Mouse (Mus musculus): ENCODE data around the gene Wfikkn1.
"Not testable (repeated sequence)": the region's sequence is repeated elsewhere in the genome, so short reads cannot be mapped to it uniquely, and the experiment has no call there.

Wfikkn1 gene

DNA sequence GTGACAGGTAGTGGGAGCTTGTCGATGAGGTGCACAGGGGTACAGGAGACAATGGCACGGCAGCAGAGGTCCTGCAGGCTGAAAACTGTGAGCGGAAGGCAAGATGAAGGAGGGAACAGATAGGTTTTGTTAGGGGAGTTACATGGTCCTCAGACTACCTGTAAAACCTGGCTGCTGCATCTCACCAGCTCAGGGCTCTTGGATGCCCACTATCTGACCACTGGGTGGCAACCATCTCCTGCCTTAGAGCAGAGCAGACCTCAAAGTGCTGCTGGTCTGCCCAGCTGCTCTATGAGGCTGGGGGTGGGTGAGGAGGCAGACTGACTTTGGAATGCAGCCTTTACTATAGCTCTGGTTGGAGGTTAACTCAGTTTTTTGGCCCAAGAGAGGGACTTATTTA, 3.2 kb upstream of the Wfikkn1 start:
- no peak for DNase-seq

DNA sequence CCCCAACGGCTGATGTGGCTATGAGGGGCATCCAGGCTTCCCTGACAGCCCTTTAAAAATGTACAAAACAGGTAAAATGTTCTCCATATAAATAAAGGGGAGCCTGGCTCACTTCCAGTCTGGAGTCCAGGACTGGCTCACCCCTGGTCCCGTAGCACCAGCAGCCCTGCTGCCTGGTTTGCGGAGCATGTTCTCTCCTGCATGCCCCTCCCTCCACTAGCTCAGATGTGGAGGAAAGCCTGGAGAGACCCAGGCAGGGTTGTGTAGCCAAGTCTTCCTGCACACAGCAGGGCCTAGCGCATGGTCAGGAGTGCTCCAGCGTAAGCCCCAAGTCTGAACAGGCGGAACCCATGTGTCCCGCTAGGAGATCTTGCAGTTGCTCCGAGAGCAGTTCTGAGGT, 2.6 kb upstream of the Wfikkn1 start:
- DNase-seq = no peak

DNA sequence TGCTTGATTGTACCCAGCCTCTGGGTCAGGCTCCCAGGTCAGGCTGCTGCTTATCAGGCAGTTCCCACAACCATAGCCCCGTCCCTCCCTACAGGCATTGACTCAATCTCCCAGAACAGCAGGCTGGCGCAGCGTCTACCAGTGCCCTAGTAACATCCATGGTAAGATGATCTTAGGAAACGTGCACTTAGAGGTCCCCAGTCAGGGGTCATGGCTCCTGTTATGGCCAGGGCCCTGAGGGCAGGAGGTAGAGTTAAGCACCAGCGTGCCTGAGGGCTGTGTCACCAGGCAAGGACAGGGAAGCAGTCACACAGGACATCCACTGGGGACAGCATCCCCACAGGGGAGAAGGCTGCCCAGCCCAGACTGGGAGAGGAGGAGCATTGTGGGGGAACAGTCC, 1.6 kb upstream of the Wfikkn1 start:
- peak; percentile 54 for DNase-seq

DNA sequence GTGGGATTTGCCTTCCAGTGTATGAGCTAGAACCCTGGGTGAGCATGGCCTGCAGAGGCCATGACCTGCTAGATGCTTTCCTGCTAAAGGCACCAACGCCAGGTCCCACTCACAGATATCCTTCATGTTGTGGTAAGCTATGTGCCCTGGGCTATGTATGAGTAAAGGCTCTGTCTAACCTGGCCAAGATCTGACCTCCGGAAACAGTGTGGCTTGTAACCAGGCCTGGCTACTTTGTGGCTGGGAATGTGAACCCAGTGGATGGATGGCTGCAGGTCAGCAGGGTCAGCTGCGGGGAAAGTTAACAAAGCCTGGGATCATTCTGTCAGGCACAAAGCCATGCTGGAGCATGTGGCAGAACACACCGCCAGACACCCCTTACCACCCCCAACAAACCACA, 1.0 kb upstream of the Wfikkn1 start:
- DNase-seq = no peak

GRCm38 (mm10) chr17:25880913-25881641, 419 bp upstream of the Wfikkn1 start:
- DNase-seq = no peak

- DNase-seq = no peak
These were observed 908 bp downstream of the Wfikkn1 start for GRCm38 (mm10) chr17:25879750-25880149.

DNA sequence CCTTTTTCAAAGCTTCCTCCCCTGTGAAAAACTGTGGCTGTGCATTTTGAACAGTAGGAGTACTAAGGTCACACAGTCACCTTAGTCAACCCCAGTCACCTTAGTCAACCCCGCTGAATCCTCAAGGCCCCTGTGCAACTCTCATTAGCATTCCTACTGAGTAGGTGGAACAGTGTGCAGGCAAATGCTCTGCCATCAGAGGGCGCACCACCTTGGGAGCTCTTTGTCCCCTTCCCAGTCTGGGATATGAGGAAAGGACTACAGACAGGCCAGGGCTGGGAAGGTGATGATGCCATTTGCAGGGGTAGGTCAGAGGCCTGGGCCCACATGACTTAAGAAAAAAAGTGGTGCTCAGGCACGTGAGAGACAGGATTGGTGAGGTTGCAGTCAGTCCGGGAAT, 1.4 kb downstream of the Wfikkn1 start:
- DNase-seq = peak; percentile 39

DNA sequence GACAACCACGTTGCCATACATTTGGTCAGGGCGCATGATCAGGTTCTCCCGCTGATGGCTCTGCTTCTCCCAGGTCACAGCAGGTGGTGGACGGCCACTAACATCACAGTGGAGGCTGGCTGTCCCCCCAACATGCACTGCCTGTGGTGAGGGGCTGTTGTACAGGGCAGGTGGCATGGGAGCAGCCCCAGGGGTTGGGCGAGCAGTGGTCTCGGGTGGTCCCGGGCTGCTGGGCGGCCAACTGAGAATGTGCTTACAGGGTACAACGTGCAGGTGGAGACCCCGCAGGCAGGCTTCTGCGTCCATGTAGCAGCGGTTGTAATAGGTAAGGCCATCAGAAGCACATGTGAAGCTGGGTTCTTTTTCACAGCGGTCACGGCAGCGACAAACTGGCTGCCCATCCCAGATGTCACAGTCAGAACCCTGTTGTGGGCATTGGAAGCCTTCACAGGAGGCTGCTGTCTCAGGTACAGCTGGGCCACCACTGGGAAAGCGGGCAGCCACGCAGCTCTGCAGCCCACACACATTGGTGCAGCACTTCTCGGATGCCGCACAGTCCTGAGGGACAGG, 2.0 kb downstream of the Wfikkn1 start:
- no peak for DNase-seq

- no peak for DNase-seq
These were observed 2.7 kb downstream of the Wfikkn1 start for GRCm38 (mm10) chr17:25877741-25878610.

GRCm38 (mm10) chr17:25877025-25877424, 3.6 kb downstream of the Wfikkn1 start:
- no peak for DNase-seq

DNA sequence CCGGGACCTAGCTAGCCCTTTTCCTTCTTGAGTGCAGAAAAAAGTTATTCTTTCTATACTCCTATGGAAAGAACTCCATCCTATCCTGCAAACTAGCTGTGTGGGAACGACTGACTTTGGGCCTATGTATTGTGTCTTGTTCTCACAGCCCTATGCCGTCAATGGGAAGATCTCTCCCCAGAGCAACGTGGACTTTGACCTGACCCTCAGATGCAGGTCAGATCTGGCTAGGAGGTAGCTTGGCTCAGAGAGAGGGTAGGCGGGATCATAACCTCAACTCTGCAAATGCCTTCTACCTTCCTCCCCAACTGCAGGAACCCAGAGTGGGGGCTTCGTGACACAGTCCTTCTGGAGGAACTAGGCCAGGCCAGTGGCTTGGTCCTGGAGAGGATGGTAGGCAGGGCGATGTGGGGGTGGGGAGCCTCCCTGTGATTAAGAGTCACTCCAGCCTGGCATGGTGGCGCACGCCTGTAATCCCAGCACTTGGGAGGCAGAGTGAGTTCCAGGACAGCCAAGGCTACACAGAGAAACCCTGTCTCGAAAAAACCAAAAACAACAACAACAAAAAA, 4.2 kb downstream of the Wfikkn1 start:
- DNase-seq = peak; percentile 27

GRCm38 (mm10) chr17:25875171-25876136, 5.2 kb downstream of the Wfikkn1 start:
- peak; percentile 91 for DNase-seq

GRCm38 (mm10) chr17:25874721-25875170, 5.9 kb downstream of the Wfikkn1 start, which contains the start of gene Mettl26:
Gene Mettl26 (plus strand): TSS chr17:25875074.
- DNase-seq = peak; percentile 95

GRCm38 (mm10) chr17:25874148-25874720, 6.4 kb downstream of the Wfikkn1 start:
- DNase-seq = no peak

GRCm38 (mm10) chr17:25873405-25874147, 7.1 kb downstream of the Wfikkn1 start:
- DNase-seq = no peak

DNA sequence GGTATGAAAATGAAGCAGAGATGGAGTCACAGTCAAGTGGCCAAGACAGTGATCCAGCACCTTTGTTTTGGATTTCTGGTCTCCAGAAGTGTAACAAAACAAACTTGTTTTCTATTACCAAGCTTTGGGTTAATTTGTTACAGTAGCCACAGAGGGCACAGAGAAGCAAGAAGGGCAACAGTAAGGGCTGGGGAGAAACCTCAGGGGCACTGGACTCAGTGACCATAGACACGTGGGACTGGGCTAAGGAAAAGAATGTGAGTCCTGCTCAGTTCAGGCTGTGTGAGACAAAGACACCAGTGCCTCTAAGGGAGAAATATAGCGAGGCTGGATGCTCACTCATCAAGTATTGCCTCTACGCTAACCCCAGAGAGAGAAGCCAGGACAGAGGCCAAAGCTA, 8.0 kb downstream of the Wfikkn1 start:
- no peak for DNase-seq

DNA sequence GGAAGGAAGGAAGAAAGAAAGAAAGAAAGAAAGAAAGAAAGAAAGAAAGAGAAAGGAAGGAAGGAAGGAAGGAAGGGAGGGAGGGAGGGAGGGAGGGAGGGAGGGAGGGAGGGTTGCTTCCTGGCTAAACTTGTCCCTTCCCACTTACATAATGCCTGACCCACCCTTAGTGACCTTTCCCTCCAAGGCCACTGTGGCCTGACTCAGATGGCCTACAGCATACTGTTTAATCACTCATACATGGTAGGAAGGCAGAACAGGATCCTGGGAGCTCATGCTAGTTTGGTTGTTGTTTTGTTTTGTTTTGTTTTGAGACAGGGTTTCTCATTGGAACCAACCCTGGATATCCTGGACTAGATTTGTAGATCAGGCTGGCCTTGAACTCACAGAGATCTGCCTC, 9.1 kb downstream of the Wfikkn1 start:
- not testable (repeated sequence) for DNase-seq

DNA sequence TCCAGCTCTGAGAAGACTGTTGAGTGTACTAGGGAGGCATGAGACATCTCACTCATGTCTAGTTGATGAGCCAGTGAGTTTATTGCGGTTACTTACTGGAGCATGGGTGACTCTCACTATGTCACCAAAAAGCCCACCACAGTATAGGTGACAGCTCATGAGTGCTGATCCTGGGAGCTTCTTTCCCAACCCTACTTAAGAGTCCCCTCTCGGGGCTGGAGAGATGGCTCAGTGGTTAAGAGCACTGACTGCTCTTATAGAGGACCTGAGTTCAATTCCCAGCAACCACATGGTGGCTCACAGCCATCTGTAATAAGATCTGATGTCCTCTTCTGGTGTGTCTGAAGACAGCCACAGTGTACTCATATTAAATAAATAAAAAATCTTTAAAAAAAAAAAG, 10.7 kb downstream of the Wfikkn1 start:
- no peak for DNase-seq

- no peak for DNase-seq
These were observed 11.2 kb downstream of the Wfikkn1 start for GRCm38 (mm10) chr17:25869498-25869897.

GRCm38 (mm10) chr17:25868601-25869191, 12.0 kb downstream of the Wfikkn1 start, which contains the start of gene Mcrip2:
Gene Mcrip2 (minus strand): TSS chr17:25868764.
- DNase-seq = peak; percentile 80

All from liver (tissue).